Mouse (Mus musculus): ENCODE measurements at regions not wholly inside any gene's neighbourhood (a gene's known extent, or its start where the extent isn't known, plus 50 kb on each side); places are given as distances from the start of the nearest gene placed in this dataset.

DNA sequence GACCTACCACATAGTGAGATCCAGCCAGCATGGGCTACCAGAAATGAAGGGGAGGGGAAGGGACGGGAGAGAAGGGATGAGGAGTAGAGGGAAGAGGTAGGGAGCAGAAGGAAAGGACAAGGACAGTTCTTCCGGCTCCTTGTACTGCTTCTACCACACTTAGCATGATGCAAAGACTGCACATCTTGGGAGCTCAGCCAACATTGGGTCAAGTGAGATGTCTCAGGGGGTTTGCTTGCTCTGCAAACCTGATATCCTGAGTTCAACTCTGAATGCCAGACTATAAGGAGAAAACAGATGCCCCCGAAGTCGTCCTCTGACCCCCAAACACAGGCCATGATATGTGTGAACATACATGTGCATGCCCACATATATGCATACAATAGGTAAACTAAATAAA, 188.4 kb upstream of the Zfp462 start:
- TF ChIP-seq CTCF (IDR thresholded peaks at IDR 0.05; ENCODE audit: low read depth): no peak
- Histone ChIP-seq H3K36me3 (ENCODE audit: insufficient read depth, low read length) (no peaks in the 10 kb centered on the region), H3K4me3 (replicated peaks; ENCODE audit: low read depth, low read length) (no peak overlapping the region), H3K27ac (no peak overlapping the region), H3K4me1 (replicated peaks; ENCODE audit: insufficient read depth, low read length) (peaks cover 3% of the 10 kb centered on the region; the same call in 1 of the 2 replicates), H3K4me2 (ENCODE audit: low read length) (no peak overlapping the region), H3K9me3 (replicated peaks; ENCODE audit: low read length) (no peaks in the 10 kb centered on the region), H3K27me3 (ENCODE audit: insufficient read depth, low read length) (no peaks in the 10 kb centered on the region), H3K9ac (ENCODE audit: low read depth, low read length) (no peak overlapping the region)
- DNase-seq (ENCODE audit: low spot score): no peak
- 89% methylated on average over 4 of the region's 4 CpGs for WGBS
- ATAC-seq (replicated peaks; ENCODE audit: low FRiP score, low read depth): no peak

DNA sequence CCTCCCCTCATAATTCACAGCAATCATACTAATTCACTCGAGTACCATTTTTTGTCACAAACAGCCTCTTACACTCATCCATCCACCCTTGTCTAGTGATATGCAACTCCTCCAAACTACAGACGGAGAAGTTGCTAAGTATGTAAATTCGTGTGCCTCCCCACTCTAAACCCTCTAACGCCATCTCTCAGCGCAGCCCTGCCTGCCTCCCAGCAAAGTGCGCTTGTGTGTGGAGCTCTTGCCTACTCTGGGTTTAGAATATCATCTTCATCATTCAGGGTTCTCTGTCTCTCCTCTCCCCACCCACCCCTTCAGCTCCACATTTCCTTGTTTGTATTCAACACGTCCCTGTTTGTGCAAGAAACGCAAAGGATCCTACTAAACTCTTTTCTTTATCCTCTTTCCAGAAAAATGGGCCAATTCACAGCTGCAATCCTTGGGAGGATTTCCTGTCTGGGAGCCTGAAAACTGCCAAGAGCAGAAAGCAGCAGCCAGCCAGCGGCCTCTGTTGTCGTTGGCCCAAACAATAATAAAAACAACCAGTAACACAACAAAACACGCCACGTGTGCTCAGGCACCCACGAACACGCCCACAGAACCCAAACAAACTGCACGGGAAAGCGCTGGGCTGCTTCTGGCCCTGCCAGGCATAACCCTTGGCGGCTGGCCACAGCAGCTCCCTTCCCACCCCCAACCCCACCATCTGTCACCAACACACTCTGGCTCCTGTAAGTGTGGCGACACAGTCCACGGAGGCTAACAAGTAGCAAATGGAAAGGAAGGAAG, 186.9 kb upstream of the Zfp462 start:
- H3K4me2 ChIP-seq (ENCODE audit: low read length): peak overlapping the region; percentile 64
- ATAC-seq (replicated peaks; ENCODE audit: low FRiP score, low read depth) (no peak), DNase-seq (ENCODE audit: low spot score) (peak; percentile 44)
- peak overlapping the region; percentile 40; the same call in 1 of the 2 replicates for H3K9ac ChIP-seq (ENCODE audit: low read depth, low read length)
- no peaks in the 10 kb centered on the region for H3K27me3 ChIP-seq (ENCODE audit: insufficient read depth, low read length)
- no peaks in the 10 kb centered on the region for H3K9me3 ChIP-seq (replicated peaks; ENCODE audit: low read length)
- 17% methylated on average over 19 of the region's 19 CpGs for WGBS
- H3K27ac ChIP-seq: no peak overlapping the region
- peaks cover 3% of the 10 kb centered on the region; the same call in 1 of the 2 replicates for H3K4me1 ChIP-seq (replicated peaks; ENCODE audit: insufficient read depth, low read length)
- TF ChIP-seq CTCF (IDR thresholded peaks at IDR 0.05; ENCODE audit: low read depth): no peak
- H3K36me3 ChIP-seq (ENCODE audit: insufficient read depth, low read length): no peaks in the 10 kb centered on the region
- H3K4me3 ChIP-seq (replicated peaks; ENCODE audit: low read depth, low read length): peak overlapping the region; percentile 18; the same call in 1 of the 2 replicates

DNA sequence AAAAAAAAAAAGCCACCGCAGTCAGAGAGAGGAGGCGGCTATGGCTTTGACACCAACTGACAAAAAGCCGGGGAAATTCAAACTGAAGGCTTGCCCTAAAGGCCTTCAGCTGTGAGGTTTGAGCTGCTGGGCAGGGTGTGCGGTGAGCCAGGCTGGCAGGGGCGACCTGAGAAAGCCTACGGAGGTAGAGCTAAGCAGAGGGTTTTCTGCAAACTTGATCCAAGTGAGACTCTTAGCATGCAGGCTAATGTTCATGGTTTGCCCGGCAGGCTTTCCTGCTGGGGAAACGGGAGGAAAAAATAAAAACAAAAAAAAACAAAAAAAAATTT, 186.4 kb upstream of the Zfp462 start:
- no peaks in the 10 kb centered on the region for H3K27me3 ChIP-seq (ENCODE audit: insufficient read depth, low read length)
- no peaks in the 10 kb centered on the region for H3K9me3 ChIP-seq (replicated peaks; ENCODE audit: low read length)
- no peak for TF ChIP-seq CTCF (IDR thresholded peaks at IDR 0.05; ENCODE audit: low read depth)
- whole genome bisulfite sequencing: 16% methylated on average over 8 of the region's 8 CpGs
- peak; percentile 47 for DNase-seq (ENCODE audit: low spot score)
- peaks cover 3% of the 10 kb centered on the region; the same call in 1 of the 2 replicates for H3K4me1 ChIP-seq (replicated peaks; ENCODE audit: insufficient read depth, low read length)
- no peak overlapping the region for H3K27ac ChIP-seq
- H3K9ac ChIP-seq (ENCODE audit: low read depth, low read length): peak overlapping the region; percentile 40; the same call in 1 of the 2 replicates
- no peaks in the 10 kb centered on the region for H3K36me3 ChIP-seq (ENCODE audit: insufficient read depth, low read length)
- H3K4me3 ChIP-seq (replicated peaks; ENCODE audit: low read depth, low read length): peak overlapping the region; percentile 18; the same call in 1 of the 2 replicates
- no peak for ATAC-seq (replicated peaks; ENCODE audit: low FRiP score, low read depth)
- H3K4me2 ChIP-seq (ENCODE audit: low read length): peak overlapping the region; percentile 64

- DNase-seq (ENCODE audit: low spot score): no peak
- no peak overlapping the region for H3K27ac ChIP-seq
- no peak overlapping the region for H3K4me2 ChIP-seq (ENCODE audit: low read length)
- 48% methylated on average over 5 of the region's 5 CpGs for WGBS
- no peaks in the 10 kb centered on the region for H3K9me3 ChIP-seq (replicated peaks; ENCODE audit: low read length)
- no peak for ATAC-seq (replicated peaks; ENCODE audit: low FRiP score, low read depth)
- H3K27me3 ChIP-seq (ENCODE audit: insufficient read depth, low read length): no peaks in the 10 kb centered on the region
- H3K4me1 ChIP-seq (replicated peaks; ENCODE audit: insufficient read depth, low read length): peaks cover 3% of the 10 kb centered on the region; the same call in 1 of the 2 replicates
- no peak for TF ChIP-seq CTCF (IDR thresholded peaks at IDR 0.05; ENCODE audit: low read depth)
- no peak overlapping the region for H3K9ac ChIP-seq (ENCODE audit: low read depth, low read length)
- H3K4me3 ChIP-seq (replicated peaks; ENCODE audit: low read depth, low read length): no peak overlapping the region
- H3K36me3 ChIP-seq (ENCODE audit: insufficient read depth, low read length): no peaks in the 10 kb centered on the region
Observed at GRCm38 (mm10) chr4:54761257-54761656, 183.6 kb upstream of the Zfp462 start.

- no peak overlapping the region for H3K9ac ChIP-seq (ENCODE audit: low read depth, low read length)
- TF ChIP-seq CTCF (IDR thresholded peaks at IDR 0.05; ENCODE audit: low read depth): no peak
- no peak for ATAC-seq (replicated peaks; ENCODE audit: low FRiP score, low read depth)
- H3K27me3 ChIP-seq (ENCODE audit: insufficient read depth, low read length): no peaks in the 10 kb centered on the region
- no peak for DNase-seq (ENCODE audit: low spot score)
- no peak overlapping the region for H3K4me2 ChIP-seq (ENCODE audit: low read length)
- H3K4me3 ChIP-seq (replicated peaks; ENCODE audit: low read depth, low read length): no peak overlapping the region
- 73% methylated on average over 1 of the region's 1 CpGs for WGBS
- H3K27ac ChIP-seq: no peak overlapping the region
- H3K4me1 ChIP-seq (replicated peaks; ENCODE audit: insufficient read depth, low read length): no peaks in the 10 kb centered on the region
- H3K36me3 ChIP-seq (ENCODE audit: insufficient read depth, low read length): no peaks in the 10 kb centered on the region
- H3K9me3 ChIP-seq (replicated peaks; ENCODE audit: low read length): no peaks in the 10 kb centered on the region
Observed at GRCm38 (mm10) chr4:54765045-54765444, 179.8 kb upstream of the Zfp462 start.

GRCm38 (mm10) chr4:54767506-54768200, 177.2 kb upstream of the Zfp462 start:
- DNase-seq (ENCODE audit: low spot score) (no peak), ATAC-seq (replicated peaks; ENCODE audit: low FRiP score, low read depth) (no peak)
- 68% methylated on average over 8 of the region's 8 CpGs for WGBS
- Histone ChIP-seq H3K4me2 (ENCODE audit: low read length) (no peak overlapping the region), H3K27ac (no peak overlapping the region), H3K9ac (ENCODE audit: low read depth, low read length) (no peak overlapping the region), H3K36me3 (ENCODE audit: insufficient read depth, low read length) (no peaks in the 10 kb centered on the region), H3K4me1 (replicated peaks; ENCODE audit: insufficient read depth, low read length) (no peaks in the 10 kb centered on the region), H3K4me3 (replicated peaks; ENCODE audit: low read depth, low read length) (no peak overlapping the region), H3K9me3 (replicated peaks; ENCODE audit: low read length) (no peaks in the 10 kb centered on the region), H3K27me3 (ENCODE audit: insufficient read depth, low read length) (no peaks in the 10 kb centered on the region)
- no peak for TF ChIP-seq CTCF (IDR thresholded peaks at IDR 0.05; ENCODE audit: low read depth)

Data from kidney, postnatal 0 days (tissue).